Mouse (Mus musculus) ZHBTc4 (cell line): ENCODE results near the gene Zfpm1.

ENCODE experiments used
- DNase-seq: peaks from one replicate; pipeline ENCODE4 v3.0.0-alpha.2; 2011; ENCODE audit warnings: low read depth, low spot score

Gene Zfpm1

GRCm38 (mm10) chr8:122296173-122297001 is 14.4 kb downstream of the Zfpm1 start:
- DNase-seq = no peak

- no peak for DNase-seq
Observed at GRCm38 (mm10) chr8:122299581-122300254, 17.8 kb downstream of the Zfpm1 start.

- DNase-seq = no peak
Observed at GRCm38 (mm10) chr8:122301081-122301480, 19.1 kb downstream of the Zfpm1 start.

GRCm38 (mm10) chr8:122301866-122302265 is 19.9 kb downstream of the Zfpm1 start:
- DNase-seq = no peak

GRCm38 (mm10) chr8:122303451-122303850 is 21.5 kb downstream of the Zfpm1 start:
- no peak for DNase-seq

GRCm38 (mm10) chr8:122304058-122304457 is 22.1 kb downstream of the Zfpm1 start:
- peak; percentile 63 for DNase-seq

- DNase-seq = no peak
Observed at GRCm38 (mm10) chr8:122306660-122307399, 24.9 kb downstream of the Zfpm1 start.

- DNase-seq = no peak
Observed at GRCm38 (mm10) chr8:122307836-122308235, 25.9 kb downstream of the Zfpm1 start.

- DNase-seq = no peak
Observed at GRCm38 (mm10) chr8:122309272-122309671, 27.3 kb downstream of the Zfpm1 start.

- DNase-seq = no peak
Observed at GRCm38 (mm10) chr8:122311115-122311514, 29.2 kb downstream of the Zfpm1 start.

GRCm38 (mm10) chr8:122312553-122312952 is 30.6 kb downstream of the Zfpm1 start:
- DNase-seq = no peak

- no peak for DNase-seq
Observed at GRCm38 (mm10) chr8:122313310-122313709, 31.4 kb downstream of the Zfpm1 start.

GRCm38 (mm10) chr8:122314899-122315496 is 33.1 kb downstream of the Zfpm1 start:
- no peak for DNase-seq

GRCm38 (mm10) chr8:122316402-122316801 is 34.5 kb downstream of the Zfpm1 start:
- no peak for DNase-seq

- no peak for DNase-seq
Observed at GRCm38 (mm10) chr8:122317918-122318475, 36.1 kb downstream of the Zfpm1 start.

GRCm38 (mm10) chr8:122319045-122319707 is 37.2 kb downstream of the Zfpm1 start:
- DNase-seq = peak; percentile 83

- peak; percentile 15 for DNase-seq
Observed at GRCm38 (mm10) chr8:122319708-122320075, 37.8 kb downstream of the Zfpm1 start.

- peak; percentile 69 for DNase-seq
Observed at GRCm38 (mm10) chr8:122320541-122320940, 38.6 kb downstream of the Zfpm1 start.

- DNase-seq = no peak
Observed at GRCm38 (mm10) chr8:122321455-122321921, 39.5 kb downstream of the Zfpm1 start.

- DNase-seq = no peak
Observed at GRCm38 (mm10) chr8:122322126-122322525, 40.2 kb downstream of the Zfpm1 start.

- no peak for DNase-seq
Observed at GRCm38 (mm10) chr8:122322792-122323191, 40.9 kb downstream of the Zfpm1 start.
